Mouse (Mus musculus) regulatory T cell (primary cell): ENCODE measurements around the gene Krtap4-7.
"Not testable (repeated sequence)": the region's sequence is repeated elsewhere in the genome, so short reads cannot be mapped to it uniquely, and the experiment has no call there.

Experiments used
- in situ Hi-C: fragments of 300-600 bp; cut with MboI, MseI; formaldehyde crosslinking; loops from one replicate; pipeline ENCODE4 v1.15.1; 2025; ENCODE audit warnings: high pct_unique_total_duplicates

The Krtap4-7 gene

DNA sequence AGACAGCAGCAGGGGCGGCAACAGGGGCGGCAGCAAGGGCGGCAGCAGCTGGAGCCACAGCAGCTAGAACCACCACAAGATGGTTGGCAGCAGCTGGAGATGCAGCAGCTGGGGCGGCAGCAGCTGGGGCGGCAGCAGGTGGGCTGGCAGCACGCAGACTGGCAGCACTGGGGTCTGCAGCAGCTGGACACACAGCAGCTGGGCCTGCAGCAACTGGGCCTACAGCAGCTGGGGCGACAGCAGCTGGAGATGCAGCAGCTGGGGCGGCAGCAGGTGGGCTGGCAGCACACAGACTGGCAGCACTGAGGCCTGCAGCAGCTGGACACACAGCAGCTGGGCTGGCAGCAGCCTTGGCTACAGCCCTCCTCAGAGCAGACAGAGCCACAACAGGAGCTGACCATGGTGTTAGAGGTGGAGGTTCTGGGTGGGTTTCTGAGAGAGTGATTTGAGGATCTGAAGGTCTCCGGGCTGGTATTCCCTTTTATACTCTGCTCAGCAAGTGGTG is at the start of gene Krtap4-7:
Krtap4-7 (minus strand) TSS at position 455 of the 505 bp plus-strand sequence.
- in situ Hi-C loops: not testable (repeated sequence)

DNA sequence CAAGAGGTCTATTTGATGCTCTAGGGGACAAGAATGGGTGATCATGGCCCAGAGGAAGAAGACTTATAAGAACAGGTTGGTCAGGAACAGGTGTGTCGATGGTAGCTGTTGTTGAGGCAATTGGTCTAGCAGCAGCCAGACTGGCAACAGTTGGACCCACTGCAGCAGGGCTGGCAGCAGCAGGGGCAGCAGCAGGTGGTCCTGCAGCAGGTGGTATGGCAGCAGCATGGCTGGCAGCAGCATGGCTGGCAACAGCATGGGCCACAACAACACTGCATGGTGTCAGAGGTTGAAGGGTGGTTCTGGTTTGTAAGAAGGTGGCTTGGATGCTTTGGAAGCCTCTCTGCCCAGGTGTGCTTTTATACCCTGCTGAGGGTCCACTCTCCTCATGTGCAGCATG is 46.6 kb upstream of the Krtap4-7 start, which contains the start of gene Gm14190:
Gm14190 (minus strand) TSS at position 278 of the 400 bp plus-strand sequence.
- in situ Hi-C loops: no loop called here

DNA sequence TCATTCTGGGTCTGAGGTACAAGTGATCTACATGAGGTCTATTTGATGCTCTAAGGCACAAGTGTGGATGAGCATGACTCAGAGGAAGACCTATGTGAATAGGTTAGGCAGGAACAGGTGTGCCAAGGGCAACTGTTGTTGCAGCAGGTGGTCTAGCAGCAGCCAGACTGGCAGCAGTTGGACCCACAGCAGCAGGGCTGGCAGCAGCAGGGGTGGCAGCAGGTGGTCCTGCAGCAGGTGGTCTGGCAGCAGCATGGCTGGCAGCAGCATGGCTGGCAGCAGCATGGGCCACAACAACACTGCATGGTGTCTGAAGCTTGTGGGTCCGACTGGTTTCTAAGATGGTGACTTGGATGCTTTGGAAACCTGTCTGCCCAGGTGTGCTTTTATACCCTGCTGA is 41.3 kb upstream of the Krtap4-7 start:
- in situ Hi-C loops: not testable (repeated sequence)

DNA sequence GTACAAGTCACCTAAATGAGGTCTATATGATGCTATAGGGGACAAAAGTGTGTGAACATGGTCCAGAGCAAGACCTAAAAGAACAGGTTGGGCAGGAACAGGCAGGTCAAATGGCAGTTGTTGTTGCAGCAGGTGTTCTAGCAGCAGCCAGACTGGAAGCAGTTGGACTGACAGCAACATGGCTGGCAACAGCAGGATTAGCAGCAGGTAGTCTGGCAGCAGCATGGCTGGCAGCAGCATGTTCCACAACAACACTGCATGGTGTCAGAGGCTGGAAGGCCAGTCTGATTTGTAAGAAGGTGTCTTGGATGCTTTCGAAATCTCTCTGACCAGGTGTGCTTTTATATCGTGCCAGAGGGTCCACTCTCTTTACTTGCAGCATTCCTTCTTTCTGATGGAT is 39.6 kb upstream of the Krtap4-7 start:
- in situ Hi-C loops: no loop called here

DNA sequence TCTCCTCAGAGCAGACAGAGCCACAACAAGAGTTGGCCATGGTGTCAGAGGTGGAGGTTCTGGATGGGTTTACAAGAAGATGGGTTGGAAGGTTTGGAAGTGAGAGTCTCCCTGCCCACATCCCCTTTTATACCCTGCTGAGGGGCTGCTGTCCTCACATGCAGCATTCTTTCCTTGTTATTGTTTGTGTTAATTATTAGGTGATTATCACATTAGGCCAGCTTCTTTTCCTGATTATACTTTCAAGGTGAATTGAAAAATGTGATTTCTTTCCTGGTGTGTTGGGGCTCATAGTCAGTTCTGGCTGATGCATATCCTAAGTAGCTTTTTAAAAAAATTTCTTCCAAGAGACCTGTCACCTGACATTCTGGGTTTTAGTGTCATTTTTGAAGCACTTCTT is 22.0 kb upstream of the Krtap4-7 start, which contains the start of gene Krtap4-6:
Krtap4-6 (minus strand) TSS at position 101 of the 400 bp plus-strand sequence.
- in situ Hi-C loops: no loop called here

DNA sequence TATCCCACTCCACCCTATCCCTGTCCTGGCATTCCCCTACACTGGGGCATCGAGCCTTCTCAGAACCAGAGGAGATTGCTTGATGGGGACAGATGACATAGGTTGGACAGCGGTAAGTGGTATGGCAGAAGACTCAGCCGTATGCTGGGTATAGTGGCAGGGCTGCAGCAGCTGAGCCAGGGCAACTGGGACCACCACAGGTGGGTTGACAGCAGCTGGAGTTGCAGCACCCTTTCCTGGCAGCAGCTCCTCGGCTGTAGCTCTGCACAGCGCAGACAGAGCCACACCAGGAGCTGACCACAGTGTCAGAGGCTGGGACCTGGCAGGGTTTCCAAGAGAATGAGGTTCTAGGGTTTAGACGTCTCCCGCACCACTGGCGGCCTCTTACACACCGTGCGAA is 18.9 kb upstream of the Krtap4-7 start:
- in situ Hi-C loops: no loop called here

DNA sequence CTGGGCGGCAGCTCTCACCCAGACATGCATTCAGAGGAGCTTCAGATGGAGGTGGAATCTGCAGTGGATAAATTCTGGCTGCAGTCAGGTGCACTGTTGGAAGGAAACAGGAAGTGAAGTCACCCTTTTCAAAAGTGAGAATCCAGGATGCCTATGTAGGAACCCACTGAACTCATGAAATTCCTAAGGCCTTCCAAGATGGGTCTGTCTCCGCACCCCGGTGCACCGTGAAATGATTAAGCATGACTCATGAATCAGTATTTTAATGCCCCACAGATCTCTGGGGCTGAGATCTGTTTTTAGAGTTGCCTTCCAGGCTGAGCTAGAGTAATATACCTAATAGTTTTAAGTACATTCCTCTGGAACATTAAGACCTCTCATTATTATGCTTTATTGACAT is 15.4 kb upstream of the Krtap4-7 start:
- in situ Hi-C loops: no loop called here

DNA sequence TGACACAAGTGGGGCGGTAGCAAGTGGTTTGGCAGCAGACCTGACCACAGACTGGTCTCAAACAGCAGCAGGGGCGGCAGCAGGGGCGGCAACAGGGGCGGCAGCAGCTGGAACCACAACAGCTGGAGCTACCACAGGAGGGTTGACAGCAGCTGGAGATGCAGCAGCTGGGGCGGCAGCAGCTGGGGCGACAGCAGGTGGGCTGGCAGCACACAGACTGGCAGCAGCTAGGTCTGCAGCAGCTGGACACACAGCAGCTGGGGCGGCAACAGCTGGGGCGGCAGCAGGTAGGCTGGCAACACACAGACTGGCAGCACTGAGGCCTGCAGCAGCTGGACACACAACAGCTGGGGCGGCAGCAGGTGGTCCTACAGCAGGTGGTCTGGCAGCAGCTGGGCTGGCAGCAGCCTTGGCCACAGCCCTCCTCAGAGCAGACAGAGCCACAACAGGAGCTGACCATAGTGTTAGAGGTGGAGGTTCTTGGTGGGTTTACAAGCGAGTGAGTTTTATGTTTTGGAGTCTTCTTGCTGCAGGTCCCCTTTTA is 14.7 kb upstream of the Krtap4-7 start, which contains the start of gene Gm11563:
Gm11563 (minus strand) TSS at position 494 of the 544 bp plus-strand sequence.
- in situ Hi-C loops: not testable (repeated sequence)

DNA sequence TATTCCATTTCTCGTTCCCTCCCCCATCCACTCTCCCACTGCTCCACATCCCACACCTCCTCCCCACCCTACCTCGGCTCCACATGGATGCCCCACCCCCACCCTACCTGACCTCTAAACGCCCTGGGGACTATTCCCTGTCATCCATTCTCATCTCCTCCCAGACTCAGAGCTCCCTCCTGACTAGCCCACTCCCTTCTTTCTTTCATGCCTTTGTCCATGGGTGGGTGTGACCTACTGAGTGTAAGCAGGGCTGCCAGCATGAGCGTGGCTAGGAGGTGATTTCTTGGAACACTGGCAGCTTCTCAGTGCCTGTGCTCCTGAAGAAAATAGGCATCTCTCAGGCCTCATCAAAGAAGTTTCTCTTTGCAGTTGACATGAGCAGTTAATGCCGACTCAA is 13.2 kb upstream of the Krtap4-7 start:
- in situ Hi-C loops: no loop called here

DNA sequence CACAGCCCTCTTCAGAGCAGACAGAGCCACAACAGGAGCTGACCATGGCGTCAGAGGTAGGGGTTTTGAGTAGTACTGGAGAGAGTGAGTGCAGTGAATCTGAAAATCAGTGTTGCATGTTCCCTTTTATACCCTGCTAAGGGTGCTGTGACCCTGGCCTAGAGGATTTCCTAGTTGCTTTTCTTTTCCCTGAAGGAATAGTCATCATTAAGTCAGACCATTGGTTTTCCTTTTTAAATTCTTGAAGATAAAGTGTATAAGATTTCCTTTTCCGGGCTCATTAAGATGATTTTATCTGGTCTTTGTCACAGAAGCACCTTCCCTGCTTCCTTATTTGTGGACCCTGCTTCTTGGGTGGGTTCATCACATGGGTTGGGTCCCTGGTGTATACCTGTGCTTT is 6.2 kb upstream of the Krtap4-7 start, which contains the start of gene Gm11555:
Gm11555 (minus strand) TSS at position 101 of the 400 bp plus-strand sequence.
- in situ Hi-C loops: no loop called here

DNA sequence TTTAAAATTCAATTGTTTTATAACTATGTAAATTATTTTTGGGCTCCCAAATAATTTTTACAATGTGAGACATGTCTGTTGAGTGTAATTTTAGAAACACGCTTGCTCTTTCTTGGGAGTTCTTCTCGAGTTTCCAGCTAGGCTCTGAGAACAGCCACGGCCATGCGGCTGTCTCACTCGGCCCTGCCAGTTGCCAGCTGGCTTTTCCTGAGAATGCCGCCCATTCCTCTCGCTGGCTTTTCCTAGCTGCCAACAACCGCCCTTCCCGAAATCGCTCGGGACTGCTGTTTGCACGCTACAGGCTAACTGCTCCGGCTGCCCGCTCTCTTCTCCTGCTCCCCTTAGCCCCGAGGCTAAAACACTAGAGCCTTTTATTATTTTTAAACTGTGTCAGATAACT is 2.6 kb upstream of the Krtap4-7 start:
- in situ Hi-C loops: no loop called here

DNA sequence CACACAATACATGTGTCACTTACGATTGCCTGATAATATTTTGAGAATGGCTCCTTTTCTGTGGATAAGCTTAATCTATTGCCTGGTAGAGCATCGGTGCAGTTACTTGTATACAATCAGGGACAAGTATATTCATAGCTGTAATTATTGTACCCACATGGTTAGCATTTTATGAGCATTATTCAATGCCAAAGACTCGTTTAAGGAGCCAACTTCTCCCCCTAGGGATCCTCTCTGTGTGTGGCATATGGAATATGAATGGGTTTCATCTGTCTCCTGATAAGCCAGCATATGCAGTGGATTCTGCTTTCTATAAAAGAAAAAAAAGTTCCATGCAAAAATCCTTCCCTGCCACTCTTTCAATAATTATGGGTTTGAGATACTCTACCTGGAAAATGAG is 462 bp upstream of the Krtap4-7 start:
- in situ Hi-C loops: no loop called here

DNA sequence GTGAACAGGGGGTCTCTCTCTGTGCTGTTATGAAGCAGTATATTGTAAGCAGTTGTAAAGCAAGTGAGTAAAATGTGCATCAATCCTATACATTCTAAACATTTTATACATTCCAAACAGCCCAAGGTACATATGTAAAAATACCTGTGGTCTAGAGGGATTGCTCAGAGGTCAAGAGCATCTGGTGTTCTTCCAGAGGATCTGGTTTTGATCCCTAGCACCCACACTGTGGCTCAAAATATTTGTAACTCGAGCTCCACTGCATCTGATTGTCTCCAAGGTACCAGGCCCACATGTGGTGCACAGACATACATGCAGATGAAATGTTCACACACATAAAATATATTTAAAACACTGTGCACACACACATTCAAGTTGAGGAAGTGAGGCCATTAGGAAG is 3.0 kb downstream of the Krtap4-7 start:
- in situ Hi-C loops: no loop called here

DNA sequence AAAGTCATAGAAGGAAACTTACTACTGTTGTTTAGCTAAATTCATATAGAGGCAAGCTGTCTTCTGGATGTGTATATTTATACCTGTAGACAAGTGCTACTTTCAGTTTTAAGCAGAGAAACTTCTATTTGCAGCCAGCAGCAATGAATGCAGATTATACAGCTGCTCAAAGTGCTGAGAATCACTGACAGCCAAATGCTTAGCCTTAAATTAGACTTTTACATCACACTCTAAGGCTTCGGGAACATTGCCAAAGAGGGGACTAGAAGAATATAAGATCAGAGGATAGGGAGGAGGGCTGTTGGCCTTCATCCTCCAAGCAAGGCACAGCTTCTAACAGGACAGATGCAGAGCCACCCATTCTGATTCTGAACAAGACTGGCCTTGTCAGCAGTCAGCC is 6.8 kb downstream of the Krtap4-7 start:
- in situ Hi-C loops: no loop called here

DNA sequence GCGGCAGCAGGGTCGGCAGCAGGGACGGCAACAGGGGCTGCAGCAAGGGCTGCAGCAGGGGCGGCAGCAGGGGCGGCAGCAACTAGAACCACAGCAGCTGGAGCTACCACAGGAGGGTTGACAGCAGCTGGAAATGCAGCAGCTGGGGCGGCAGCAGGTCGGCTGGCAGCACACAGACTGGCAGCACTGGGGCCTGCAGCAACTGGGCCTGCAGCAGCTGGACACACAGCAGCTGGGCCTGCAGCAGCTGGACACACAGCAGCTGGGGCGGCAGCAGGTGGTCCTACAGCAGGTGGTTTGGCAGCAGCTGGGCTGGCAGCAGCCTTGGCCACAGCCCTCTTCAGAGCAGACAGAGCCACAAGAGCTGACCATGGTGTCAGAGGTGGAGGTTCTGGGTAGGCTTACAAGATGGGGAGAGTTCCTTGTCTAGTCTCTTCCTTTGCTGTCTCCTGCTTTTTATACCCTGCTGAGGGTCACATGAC is 9.2 kb downstream of the Krtap4-7 start, which contains the start of gene Krtap4-2:
Krtap4-2 (minus strand) TSS at position 432 of the 482 bp plus-strand sequence.
- in situ Hi-C loops: no loop called here

DNA sequence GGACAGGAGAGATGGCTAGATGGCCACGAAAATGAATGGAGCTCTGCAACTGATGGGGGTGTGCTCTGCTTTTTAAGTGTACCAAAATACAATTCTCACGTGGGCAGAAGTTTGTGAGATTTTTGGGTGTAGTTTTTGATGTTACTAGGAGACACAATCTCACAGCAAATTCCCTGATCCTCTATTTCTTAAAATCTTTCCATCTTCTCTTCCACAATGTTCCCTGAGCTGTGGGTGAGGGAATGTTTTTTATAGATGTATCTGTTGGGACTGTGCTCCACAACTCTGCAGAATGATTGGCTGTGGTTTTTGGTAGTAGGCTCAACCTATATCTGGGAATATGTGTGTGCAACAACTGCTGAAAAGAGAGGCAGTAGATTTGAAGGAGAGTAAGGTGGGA is 10.6 kb downstream of the Krtap4-7 start:
- in situ Hi-C loops: no loop called here

DNA sequence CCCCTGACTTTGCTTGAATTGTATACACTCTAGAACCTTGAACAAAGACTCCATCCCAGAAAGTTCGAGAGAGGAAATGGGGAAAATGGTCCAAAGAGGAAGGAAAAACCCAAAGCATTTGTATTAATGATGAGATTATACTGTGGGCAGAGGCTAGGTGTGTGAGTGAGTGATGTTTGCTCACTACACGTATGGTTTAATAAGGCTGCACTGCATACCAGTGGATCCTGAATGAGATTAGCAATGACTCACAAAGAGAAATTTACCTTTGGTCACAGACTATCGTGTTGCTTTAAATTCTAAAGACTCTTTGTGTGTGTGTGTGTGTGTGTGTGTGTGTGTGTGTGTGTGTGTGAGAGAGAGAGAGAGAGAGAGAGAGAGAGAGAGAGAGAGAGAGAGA is 13.0 kb downstream of the Krtap4-7 start:
- in situ Hi-C loops: no loop called here

DNA sequence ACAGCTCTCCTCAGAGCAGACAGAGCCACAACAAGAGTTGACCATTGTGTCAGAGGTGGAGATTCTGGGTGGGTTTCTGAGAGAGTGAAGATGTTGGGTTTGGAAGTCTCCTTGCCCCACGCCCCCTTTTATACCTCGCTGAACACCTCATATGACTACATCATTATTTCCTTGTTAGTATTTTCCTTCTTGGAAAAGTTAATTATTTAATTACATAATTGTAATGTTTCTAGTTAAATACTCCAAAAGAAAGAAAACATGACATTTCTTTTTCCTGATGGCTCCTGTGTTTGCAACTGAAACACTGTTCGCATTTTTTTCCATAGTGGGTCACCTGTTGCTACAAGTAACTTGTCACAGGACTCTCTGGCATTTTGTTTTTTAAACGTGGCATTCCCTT is 15.8 kb downstream of the Krtap4-7 start, which contains the start of gene Krtap4-1:
Krtap4-1 (minus strand) TSS at position 101 of the 400 bp plus-strand sequence.
- in situ Hi-C loops: no loop called here

DNA sequence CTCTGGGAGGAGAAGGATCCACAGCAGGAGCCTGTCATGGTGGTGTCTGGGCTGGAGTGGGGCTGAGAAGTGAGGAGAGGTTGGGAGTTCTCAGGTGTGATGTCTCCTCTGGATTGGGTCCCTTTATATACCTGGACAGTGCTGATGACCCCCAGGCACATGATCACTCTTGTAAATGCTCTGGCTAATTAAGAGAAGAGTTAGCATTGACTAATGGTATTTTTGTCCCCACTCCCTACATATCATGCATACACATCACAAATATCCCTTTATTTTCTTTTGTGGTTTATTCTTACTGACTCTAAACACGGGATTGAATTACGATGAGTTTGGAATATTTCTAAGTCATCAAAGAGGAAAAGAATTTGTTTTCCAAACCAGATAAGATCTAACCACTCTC is 23.6 kb downstream of the Krtap4-7 start, which contains the start of gene Gm11562:
Gm11562 (minus strand) TSS at position 101 of the 400 bp plus-strand sequence.
- in situ Hi-C loops: no loop called here

DNA sequence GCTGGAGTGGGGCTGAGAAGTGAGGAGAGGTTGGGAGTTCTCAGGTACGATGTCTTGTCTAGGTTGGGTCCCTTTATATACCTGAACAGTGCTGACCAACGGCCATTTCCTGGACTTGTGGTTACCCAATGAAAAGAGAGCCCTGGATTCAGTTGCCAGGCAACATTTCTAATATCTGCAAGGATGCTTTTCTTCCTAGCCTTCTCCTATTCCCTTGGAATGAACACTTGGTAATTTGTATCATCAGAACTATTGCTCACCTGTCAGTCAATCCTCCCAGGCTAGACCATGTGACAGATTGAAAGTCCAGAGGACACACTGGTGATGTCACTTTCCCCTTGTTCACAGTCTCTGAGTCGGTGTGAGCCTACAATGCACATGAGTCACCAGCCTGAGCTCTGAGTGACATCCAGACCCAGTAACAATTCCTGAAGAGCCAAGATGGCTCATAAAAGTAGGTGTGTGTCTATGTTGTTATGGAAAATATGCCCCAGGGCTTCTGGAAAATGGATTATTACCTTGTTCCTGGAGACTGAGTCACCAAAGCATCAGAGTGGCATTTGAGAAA is 29.0 kb downstream of the Krtap4-7 start, which contains the start of gene Krtap2-4:
Krtap2-4 (minus strand) TSS at position 51 of the 568 bp plus-strand sequence.
- in situ Hi-C loops: no loop called here

DNA sequence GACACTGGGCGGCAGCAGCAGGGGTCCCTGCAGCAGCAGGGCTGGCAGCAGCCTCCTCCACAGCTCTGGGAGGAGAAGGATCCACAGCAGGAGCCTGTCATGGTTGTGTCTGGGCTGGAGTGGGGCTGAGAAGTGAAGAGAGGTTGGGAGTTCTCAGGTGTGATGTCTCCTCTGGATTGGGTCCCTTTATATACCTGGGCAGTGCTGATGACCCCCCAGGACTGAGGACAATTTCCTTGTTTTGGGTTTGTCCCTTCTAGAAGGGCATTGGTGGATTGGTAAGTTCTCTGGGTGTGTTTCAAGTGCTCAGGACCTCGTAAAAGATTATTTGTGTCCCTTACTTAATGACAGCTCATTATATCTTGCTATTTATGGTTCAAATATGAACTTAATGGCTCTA is 33.8 kb downstream of the Krtap4-7 start, which contains the start of gene Gm11937:
Gm11937 (minus strand) TSS at position 101 of the 400 bp plus-strand sequence.
- in situ Hi-C loops: not testable (repeated sequence)

DNA sequence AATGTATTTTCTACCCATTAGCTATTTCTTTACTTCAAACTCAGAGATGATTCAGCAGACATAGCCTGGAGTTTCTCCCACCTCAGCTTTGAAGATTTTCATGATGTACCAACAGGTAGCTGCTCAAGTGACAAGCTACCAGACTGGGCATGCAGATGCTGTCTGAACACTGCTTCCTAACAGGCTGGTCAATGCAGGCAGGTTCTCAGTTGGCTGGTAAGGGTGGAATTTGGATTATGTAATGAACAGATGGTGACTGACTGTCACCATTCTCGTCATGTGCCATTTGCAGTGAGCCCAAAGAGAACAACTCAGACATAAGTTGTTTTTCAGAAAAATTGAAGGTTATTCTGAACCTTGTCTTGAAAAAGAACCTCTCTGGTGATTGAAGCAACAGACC is 34.8 kb downstream of the Krtap4-7 start:
- in situ Hi-C loops: no loop called here

DNA sequence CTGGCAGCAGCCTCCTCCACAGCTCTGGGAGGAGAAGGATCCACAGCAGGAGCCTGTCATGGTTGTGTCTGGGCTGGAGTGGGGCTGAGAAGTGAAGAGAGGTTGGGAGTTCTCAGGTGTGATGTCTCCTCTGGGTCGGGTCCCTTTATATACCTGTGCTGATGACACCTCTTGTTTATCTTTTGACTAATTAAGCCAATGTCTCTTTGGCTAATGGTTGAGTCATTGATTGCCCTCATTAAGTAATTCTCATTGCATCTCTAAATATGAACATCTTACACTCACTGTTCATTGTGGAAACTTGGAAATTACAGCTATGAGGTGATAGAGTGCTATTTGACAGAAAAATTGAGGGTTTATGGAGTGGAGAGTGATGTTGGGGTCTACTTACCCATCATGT is 40.7 kb downstream of the Krtap4-7 start, which contains the start of gene Gm11938:
Gm11938 (minus strand) TSS at position 101 of the 400 bp plus-strand sequence.
- in situ Hi-C loops: not testable (repeated sequence)
